Mouse (Mus musculus): ENCODE results near the gene Nmnat2. TPM values are rescaled to one million over a fixed set of nuclear protein-coding genes. Genes with fewer than 3 reads are reported as not detected.
A peak's percentile ranks its signal among the peaks of the same experiment; 100 is the strongest.
"Not testable (repeated sequence)": the region's sequence is repeated elsewhere in the genome, so short reads cannot be mapped to it uniquely, and the experiment has no call there.

Nmnat2 gene
- polyA plus RNA-seq, 1 experiment from 2014 or later = 47.7 TPM

- not testable (repeated sequence) for H3K9me3 ChIP-seq (ENCODE audit: control insufficient read depth, low read length); H3K9ac ChIP-seq (ENCODE audit: low read length); H3K27ac ChIP-seq (ENCODE audit: low read depth, low read length); H3K36me3 ChIP-seq (ENCODE audit: control insufficient read depth, insufficient read depth, low read length); ATAC-seq (ENCODE audit: insufficient read depth, low FRiP score, low TSS enrichment); H3K4me2 ChIP-seq (ENCODE audit: low read depth); H3K4me3 ChIP-seq (ENCODE audit: low read depth, low read length); H3K27me3 ChIP-seq (ENCODE audit: control insufficient read depth, insufficient read depth, low read length); H3K4me1 ChIP-seq (ENCODE audit: control insufficient read depth, insufficient read depth, low read length); DNase-seq (ENCODE audit: low spot score)
- 81% methylated on average over 9 of the region's 14 CpGs for WGBS
Observed at GRCm38 (mm10) chr1:153083233-153083632, 128.4 kb downstream of the Nmnat2 start.

GRCm38 (mm10) chr1:153084191-153084590, 129.4 kb downstream of the Nmnat2 start:
- DNase-seq (ENCODE audit: low spot score) (no peak), ATAC-seq (ENCODE audit: insufficient read depth, low FRiP score, low TSS enrichment) (no peak)
- H3K9ac ChIP-seq (ENCODE audit: low read length) = no peak overlapping the region
- 73% methylated on average over 6 of the region's 6 CpGs for WGBS
- no peaks in the 10 kb centered on the region for H3K27me3 ChIP-seq (ENCODE audit: control insufficient read depth, insufficient read depth, low read length)
- no peak overlapping the region for H3K27ac ChIP-seq (ENCODE audit: low read depth, low read length)
- H3K4me1 ChIP-seq (ENCODE audit: control insufficient read depth, insufficient read depth, low read length) = no peaks in the 10 kb centered on the region
- H3K4me3 ChIP-seq (ENCODE audit: low read depth, low read length) = no peak overlapping the region
- no peaks in the 10 kb centered on the region for H3K9me3 ChIP-seq (ENCODE audit: control insufficient read depth, low read length)
- no peaks in the 10 kb centered on the region for H3K36me3 ChIP-seq (ENCODE audit: control insufficient read depth, insufficient read depth, low read length)
- no peak overlapping the region for H3K4me2 ChIP-seq (ENCODE audit: low read depth)

GRCm38 (mm10) chr1:153085198-153085597, 130.4 kb downstream of the Nmnat2 start:
- Histone ChIP-seq H3K9ac (ENCODE audit: low read length) (no peak overlapping the region), H3K27ac (ENCODE audit: low read depth, low read length) (no peak overlapping the region), H3K4me3 (ENCODE audit: low read depth, low read length) (no peak overlapping the region), H3K4me2 (ENCODE audit: low read depth) (no peak overlapping the region), H3K36me3 (ENCODE audit: control insufficient read depth, insufficient read depth, low read length) (no peaks in the 10 kb centered on the region), H3K4me1 (ENCODE audit: control insufficient read depth, insufficient read depth, low read length) (no peaks in the 10 kb centered on the region), H3K9me3 (ENCODE audit: control insufficient read depth, low read length) (no peaks in the 10 kb centered on the region), H3K27me3 (ENCODE audit: control insufficient read depth, insufficient read depth, low read length) (no peaks in the 10 kb centered on the region)
- WGBS = 90% methylated on average over 5 of the region's 5 CpGs
- ATAC-seq (ENCODE audit: insufficient read depth, low FRiP score, low TSS enrichment) = no peak
- no peak for DNase-seq (ENCODE audit: low spot score)

- no peak overlapping the region for H3K4me2 ChIP-seq (ENCODE audit: low read depth)
- DNase-seq (ENCODE audit: low spot score) = no peak
- no peaks in the 10 kb centered on the region for H3K36me3 ChIP-seq (ENCODE audit: control insufficient read depth, insufficient read depth, low read length)
- H3K27me3 ChIP-seq (ENCODE audit: control insufficient read depth, insufficient read depth, low read length) = no peaks in the 10 kb centered on the region
- H3K9ac ChIP-seq (ENCODE audit: low read length) = no peak overlapping the region
- 87% methylated on average over 5 of the region's 5 CpGs for WGBS
- no peaks in the 10 kb centered on the region for H3K9me3 ChIP-seq (ENCODE audit: control insufficient read depth, low read length)
- H3K27ac ChIP-seq (ENCODE audit: low read depth, low read length) = no peak overlapping the region
- no peak overlapping the region for H3K4me3 ChIP-seq (ENCODE audit: low read depth, low read length)
- 0 out of 2 replicates have a peak, but pooled peaks cover 4% of the 10 kb centered on the region for H3K4me1 ChIP-seq (ENCODE audit: control insufficient read depth, insufficient read depth, low read length)
- ATAC-seq (ENCODE audit: insufficient read depth, low FRiP score, low TSS enrichment) = no peak
Observed at GRCm38 (mm10) chr1:153087771-153088170, 133.0 kb downstream of the Nmnat2 start.

GRCm38 (mm10) chr1:153090081-153090480, 135.3 kb downstream of the Nmnat2 start:
- H3K9ac ChIP-seq (ENCODE audit: low read length) = no peak overlapping the region
- no peak overlapping the region for H3K4me2 ChIP-seq (ENCODE audit: low read depth)
- WGBS = 87% methylated on average over 2 of the region's 2 CpGs
- 0 out of 2 replicates have a peak, but pooled peaks cover 4% of the 10 kb centered on the region for H3K4me1 ChIP-seq (ENCODE audit: control insufficient read depth, insufficient read depth, low read length)
- ATAC-seq (ENCODE audit: insufficient read depth, low FRiP score, low TSS enrichment) (no peak), DNase-seq (ENCODE audit: low spot score) (no peak)
- H3K27me3 ChIP-seq (ENCODE audit: control insufficient read depth, insufficient read depth, low read length) = no peaks in the 10 kb centered on the region
- H3K9me3 ChIP-seq (ENCODE audit: control insufficient read depth, low read length) = no peaks in the 10 kb centered on the region
- H3K4me3 ChIP-seq (ENCODE audit: low read depth, low read length) = no peak overlapping the region
- no peaks in the 10 kb centered on the region for H3K36me3 ChIP-seq (ENCODE audit: control insufficient read depth, insufficient read depth, low read length)
- H3K27ac ChIP-seq (ENCODE audit: low read depth, low read length) = no peak overlapping the region

- Histone ChIP-seq H3K9ac (ENCODE audit: low read length) (no peak overlapping the region), H3K27ac (ENCODE audit: low read depth, low read length) (no peak overlapping the region), H3K4me1 (ENCODE audit: control insufficient read depth, insufficient read depth, low read length) (0 out of 2 replicates have a peak, but pooled peaks cover 4% of the 10 kb centered on the region), H3K4me2 (ENCODE audit: low read depth) (no peak overlapping the region), H3K9me3 (ENCODE audit: control insufficient read depth, low read length) (no peaks in the 10 kb centered on the region), H3K27me3 (ENCODE audit: control insufficient read depth, insufficient read depth, low read length) (no peaks in the 10 kb centered on the region), H3K36me3 (ENCODE audit: control insufficient read depth, insufficient read depth, low read length) (no peaks in the 10 kb centered on the region), H3K4me3 (ENCODE audit: low read depth, low read length) (no peak overlapping the region)
- ATAC-seq (ENCODE audit: insufficient read depth, low FRiP score, low TSS enrichment) (no peak), DNase-seq (ENCODE audit: low spot score) (no peak)
- WGBS = 73% methylated on average over 4 of the region's 4 CpGs
Observed at GRCm38 (mm10) chr1:153090807-153091206, 136.0 kb downstream of the Nmnat2 start.

- Histone ChIP-seq H3K27me3 (ENCODE audit: control insufficient read depth, insufficient read depth, low read length) (no peaks in the 10 kb centered on the region), H3K4me1 (ENCODE audit: control insufficient read depth, insufficient read depth, low read length) (0 out of 2 replicates have a peak, but pooled peaks cover 4% of the 10 kb centered on the region)
- peak; percentile 18; the same call in 1 of the 2 replicates for ATAC-seq (ENCODE audit: insufficient read depth, low FRiP score, low TSS enrichment)
Observed at GRCm38 (mm10) chr1:153091438-153092236, 136.8 kb downstream of the Nmnat2 start.

GRCm38 (mm10) chr1:153092237-153092975, 137.6 kb downstream of the Nmnat2 start:
- Histone ChIP-seq H3K4me1 (ENCODE audit: control insufficient read depth, insufficient read depth, low read length) (0 out of 2 replicates have a peak, but pooled peaks cover 4% of the 10 kb centered on the region), H3K27me3 (ENCODE audit: control insufficient read depth, insufficient read depth, low read length) (no peaks in the 10 kb centered on the region), H3K9ac (ENCODE audit: low read length) (no peak overlapping the region), H3K9me3 (ENCODE audit: control insufficient read depth, low read length) (no peaks in the 10 kb centered on the region), H3K36me3 (ENCODE audit: control insufficient read depth, insufficient read depth, low read length) (no peaks in the 10 kb centered on the region), H3K27ac (ENCODE audit: low read depth, low read length) (no peak overlapping the region), H3K4me2 (ENCODE audit: low read depth) (no peak overlapping the region), H3K4me3 (ENCODE audit: low read depth, low read length) (no peak overlapping the region)
- DNase-seq (ENCODE audit: low spot score) (peak; percentile 77), ATAC-seq (ENCODE audit: insufficient read depth, low FRiP score, low TSS enrichment) (peak; percentile 56)
- WGBS = 58% methylated on average over 5 of the region's 5 CpGs

More at GRCm38 (mm10) chr1:153091438-153092236, 136.8 kb downstream of the Nmnat2 start:
- H3K9me3 ChIP-seq (ENCODE audit: control insufficient read depth, low read length) = no peaks in the 10 kb centered on the region
- no peak overlapping the region for H3K4me2 ChIP-seq (ENCODE audit: low read depth)
- WGBS = 35% methylated on average over 9 of the region's 9 CpGs
- no peaks in the 10 kb centered on the region for H3K36me3 ChIP-seq (ENCODE audit: control insufficient read depth, insufficient read depth, low read length)
- DNase-seq (ENCODE audit: low spot score) = no peak
- H3K9ac ChIP-seq (ENCODE audit: low read length) = no peak overlapping the region
- no peak overlapping the region for H3K4me3 ChIP-seq (ENCODE audit: low read depth, low read length)
- peak overlapping the region; percentile 11; the same call in 1 of the 2 replicates for H3K27ac ChIP-seq (ENCODE audit: low read depth, low read length)
